Mouse (Mus musculus) neutrophil, adult 5-6 weeks (primary cell): ENCODE results near the gene Lpar1. TPM values are rescaled to one million over a fixed set of nuclear protein-coding genes. Genes with fewer than 3 reads are reported as not detected.

Experiments used
- ATAC-seq: fragments of 151-379, 151-347 bp; 2 replicates; pipeline ENCODE4 v1.8.0; 2017; ENCODE audit warnings: mild to moderate bottlenecking, moderate TSS enrichment; ENCODE audit not compliant: insufficient number of reproducible peaks, poor library complexity, low FRiP score, severe bottlenecking; ENCODE audit errors: extremely low read depth
- total RNA-seq: library from RNA; stranded (forward); fragments of 200-1000 nt; gene quantifications from 2 replicates; pipeline ENCODE4 v1.2.3, GENCODE M21; 2017

Gene Lpar1
- total RNA-seq, 1 experiment from 2014 or later: 0.23 TPM

GRCm38 (mm10) chr4:58518215-58518988 is 35.3 kb downstream of the Lpar1 start:
- ATAC-seq: no peak

GRCm38 (mm10) chr4:58516810-58517209 is 36.9 kb downstream of the Lpar1 start:
- ATAC-seq: no peak

DNA sequence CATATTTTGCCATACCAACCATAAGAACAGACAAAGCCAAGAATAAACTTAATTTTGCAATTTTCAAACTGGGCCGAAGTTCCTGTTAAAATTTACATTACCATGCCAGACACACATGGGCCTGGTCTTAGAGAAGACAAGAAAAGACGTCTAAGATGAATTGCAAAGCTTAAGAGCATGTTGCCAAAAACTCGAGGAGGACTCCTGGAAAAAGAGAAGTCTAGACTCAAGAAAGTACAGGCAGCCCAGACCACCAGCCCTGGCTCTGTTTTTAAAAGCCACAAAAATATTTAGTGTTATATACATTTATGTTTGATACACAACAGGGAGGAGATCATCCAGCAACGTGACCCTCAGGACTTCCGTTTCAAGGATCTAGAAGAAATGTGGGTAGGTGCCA is 37.5 kb downstream of the Lpar1 start:
- no peak for ATAC-seq

DNA sequence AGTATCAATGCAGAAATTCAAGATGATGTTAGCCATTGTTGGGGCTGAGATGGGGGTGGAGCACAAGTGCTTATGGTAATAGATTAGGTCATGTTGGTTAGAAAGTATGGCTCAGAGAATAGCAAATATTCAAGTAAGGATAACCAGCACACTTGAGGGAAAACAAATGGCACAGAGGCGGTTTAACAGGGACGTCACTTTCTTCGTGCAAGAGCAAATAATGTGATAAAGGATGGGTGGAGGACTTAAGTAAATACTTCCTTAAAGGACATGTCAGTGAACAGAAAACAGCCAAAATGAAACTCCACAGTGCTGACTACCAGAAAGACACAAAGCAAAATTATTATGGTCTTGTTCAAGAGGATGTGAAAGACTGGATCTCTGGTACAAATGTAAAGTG is 42.1 kb downstream of the Lpar1 start:
- ATAC-seq: no peak

DNA sequence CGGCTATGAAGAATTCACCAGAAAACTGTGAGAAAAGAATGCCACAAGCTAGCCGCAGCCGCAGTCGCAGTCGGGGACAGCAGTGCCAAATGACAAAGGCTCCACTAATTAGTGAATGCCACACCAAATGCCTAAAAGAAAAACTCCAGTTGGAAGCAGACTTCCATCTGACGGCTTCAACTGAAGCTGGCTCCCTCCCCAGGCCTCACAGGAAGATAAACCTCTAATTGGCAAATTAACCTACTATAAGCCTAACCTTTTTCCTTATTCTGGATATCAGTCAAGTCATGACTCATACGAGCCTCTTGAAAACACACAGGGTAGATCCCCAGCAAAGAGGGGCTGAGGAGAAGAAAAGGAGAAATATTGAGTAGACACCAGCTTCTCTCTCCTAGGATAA is 44.9 kb downstream of the Lpar1 start:
- ATAC-seq: no peak

- ATAC-seq: no peak
Observed at GRCm38 (mm10) chr4:58507536-58507935, 46.2 kb downstream of the Lpar1 start.

- ATAC-seq: no peak
Observed at GRCm38 (mm10) chr4:58506539-58507527, 46.9 kb downstream of the Lpar1 start.

DNA sequence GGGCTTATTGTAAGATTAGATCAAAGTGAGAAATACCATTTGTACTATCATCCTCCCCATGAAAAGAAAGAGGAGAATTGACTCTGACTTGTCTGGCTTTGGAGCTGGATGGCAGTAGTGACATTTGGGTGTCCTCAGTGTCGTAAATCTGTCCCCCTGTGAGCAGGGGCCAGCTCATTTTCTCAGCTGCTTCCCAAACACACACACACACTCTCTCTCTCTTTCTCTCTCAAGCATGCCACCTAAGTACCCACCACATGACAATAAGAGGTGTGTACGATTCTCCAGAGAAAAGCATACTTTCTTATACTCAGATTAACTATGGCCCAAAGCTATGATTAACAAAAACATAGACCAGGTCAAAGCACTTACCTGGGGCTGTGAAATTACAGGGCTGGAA is 49.4 kb downstream of the Lpar1 start:
- ATAC-seq: no peak

DNA sequence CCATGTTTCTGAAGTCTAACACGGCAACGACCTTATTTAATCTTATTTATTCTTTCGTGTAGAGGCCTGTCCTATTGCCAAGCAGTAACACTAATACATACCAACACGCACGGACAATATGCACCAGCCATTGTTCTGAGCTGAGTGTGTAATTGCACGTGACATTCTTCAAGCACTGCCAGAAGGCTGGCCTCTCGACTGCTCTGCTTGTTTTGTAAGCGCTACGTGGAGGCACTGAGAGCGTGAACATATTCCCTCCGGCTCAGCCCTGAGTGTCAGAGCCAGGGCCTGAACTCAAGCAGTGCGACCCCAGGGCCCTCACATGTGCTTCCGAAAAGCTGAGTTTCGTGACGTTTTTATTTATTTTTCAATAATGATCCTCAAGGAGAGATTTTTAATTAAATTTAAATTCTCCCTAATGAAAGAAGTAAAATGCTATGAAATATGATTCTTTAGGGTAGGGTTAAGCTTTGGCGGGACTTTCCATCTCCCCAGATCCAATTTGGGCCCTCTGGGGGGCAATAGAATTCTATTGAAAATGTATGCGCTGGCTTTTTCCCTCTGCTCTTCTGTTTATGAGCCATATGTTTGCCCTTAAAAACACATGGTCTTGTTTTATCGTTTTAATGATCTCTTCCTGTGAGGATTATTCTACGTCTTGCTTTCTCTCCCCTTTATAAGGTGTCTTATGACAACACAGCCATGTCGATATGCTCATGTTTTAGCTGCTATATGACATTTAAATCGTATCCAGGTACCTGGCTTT is 52.5 kb downstream of the Lpar1 start:
- ATAC-seq: no peak

GRCm38 (mm10) chr4:58499831-58500230 is 53.9 kb downstream of the Lpar1 start:
- no peak for ATAC-seq

DNA sequence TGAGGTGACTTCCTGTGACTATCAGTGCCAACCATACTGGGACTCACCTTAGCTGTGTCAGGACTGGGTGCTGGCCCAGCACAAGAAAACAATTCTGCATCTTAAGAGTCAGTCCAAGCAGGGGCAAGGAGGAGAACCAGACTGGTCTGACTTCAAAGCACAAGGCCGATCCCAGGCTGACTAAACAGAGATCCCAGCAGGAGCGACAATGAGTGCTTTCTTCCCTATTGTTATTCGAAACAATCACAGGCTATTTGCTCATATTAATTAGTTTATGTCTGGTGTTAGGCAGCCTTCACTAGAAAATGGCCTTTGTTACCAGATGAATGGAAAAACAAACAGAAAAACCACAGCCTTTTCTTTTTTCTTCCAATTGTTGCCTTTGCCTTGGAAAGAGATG is 54.5 kb downstream of the Lpar1 start:
- no peak for ATAC-seq

DNA sequence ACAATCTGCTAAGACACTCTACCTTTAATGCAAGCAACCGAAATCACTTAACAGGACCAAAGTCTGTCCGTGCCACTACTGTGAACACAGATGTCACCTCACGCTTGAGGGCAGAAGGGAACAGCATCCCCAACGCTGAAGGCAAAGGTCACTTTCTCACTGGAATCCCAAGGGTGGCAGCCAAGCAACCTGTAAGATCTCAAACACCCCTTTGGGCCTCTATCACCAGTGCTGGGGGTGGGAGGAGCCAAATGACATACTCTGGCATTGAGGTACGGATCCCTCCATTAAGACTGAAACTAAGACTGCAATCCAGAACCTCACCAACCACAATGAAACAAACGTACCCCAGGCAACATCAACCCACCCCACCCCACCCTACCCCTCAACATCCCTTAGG is 55.0 kb downstream of the Lpar1 start:
- ATAC-seq: no peak

DNA sequence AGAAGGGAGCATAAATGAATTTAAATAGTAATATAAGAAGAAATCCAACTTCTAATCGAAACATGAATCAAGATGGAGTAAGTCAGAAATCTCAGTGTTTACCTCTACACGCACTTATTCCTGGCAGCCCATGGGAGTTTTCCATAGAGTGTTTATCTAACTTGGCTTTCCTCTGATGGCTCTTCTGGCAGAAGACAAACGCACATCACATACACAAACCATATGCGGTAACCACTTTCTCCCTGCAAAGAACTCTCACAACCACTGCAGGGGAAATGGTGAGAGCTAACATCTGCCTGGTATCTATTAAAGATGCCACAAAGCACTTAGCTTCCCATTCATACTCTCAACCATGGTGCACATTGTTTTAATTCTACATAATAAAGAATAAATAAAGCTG is 56.4 kb downstream of the Lpar1 start:
- no peak for ATAC-seq

GRCm38 (mm10) chr4:58496743-58497142 is 57.0 kb downstream of the Lpar1 start:
- no peak for ATAC-seq

DNA sequence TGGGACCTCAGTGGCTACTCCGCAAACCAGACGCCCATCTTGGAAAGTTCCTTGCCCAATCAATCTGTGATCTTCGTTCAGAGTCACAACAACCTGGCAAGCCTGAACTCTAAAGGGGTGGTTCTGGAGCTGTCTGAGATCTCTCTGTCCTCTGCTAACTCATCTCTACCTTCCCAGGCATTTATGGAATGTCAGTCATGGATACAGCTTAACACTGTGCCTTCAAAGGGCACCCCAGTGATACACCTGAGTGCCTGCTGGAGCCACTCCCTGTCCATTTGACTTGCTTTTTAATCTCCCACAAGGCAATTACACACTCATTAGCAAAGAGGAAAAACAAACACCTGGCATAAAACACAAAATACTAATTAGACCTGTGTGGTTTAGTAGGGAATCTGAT is 62.0 kb downstream of the Lpar1 start:
- ATAC-seq: no peak

GRCm38 (mm10) chr4:58490374-58490773 is 63.3 kb downstream of the Lpar1 start:
- ATAC-seq: no peak

GRCm38 (mm10) chr4:58478564-58478963 is 75.1 kb downstream of the Lpar1 start:
- no peak for ATAC-seq

DNA sequence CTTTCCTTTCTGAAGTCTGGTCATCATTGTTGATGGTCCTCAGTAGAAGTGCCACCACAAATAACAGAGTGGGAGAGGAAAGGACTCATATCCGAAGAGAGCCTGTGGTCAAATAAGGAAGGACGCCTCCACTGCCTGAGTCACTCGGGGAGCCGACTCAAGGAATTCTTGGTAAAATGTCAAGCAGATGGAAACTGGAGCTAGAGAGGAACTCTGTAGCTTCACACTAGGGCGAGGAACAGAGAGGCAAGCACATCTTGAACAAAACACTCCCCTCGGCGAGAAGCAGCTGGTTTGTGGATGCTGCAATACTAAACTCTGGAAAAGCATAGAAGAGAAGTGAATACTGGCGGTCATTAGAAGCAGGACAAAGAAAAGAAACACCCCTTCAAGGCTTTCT is 76.0 kb downstream of the Lpar1 start:
- ATAC-seq: no peak

GRCm38 (mm10) chr4:58471203-58471910 is 82.3 kb downstream of the Lpar1 start:
- no peak for ATAC-seq
